Mouse (Mus musculus): ENCODE results near the gene Tbk1. TPM values are rescaled to one million over a fixed set of nuclear protein-coding genes. Genes with fewer than 3 reads are reported as not detected.

The Tbk1 gene
- total RNA-seq, 2 experiments from 2014 or later: 67.7 to 69.1 TPM

GRCm38 (mm10) chr10:121550334-121550733 lies 36.3 kb downstream of the Tbk1 start:
- ATAC-seq (replicated peaks; ENCODE audit: poor library complexity, severe bottlenecking): no peak

GRCm38 (mm10) chr10:121549670-121550069 lies 36.9 kb downstream of the Tbk1 start:
- ATAC-seq (replicated peaks; ENCODE audit: poor library complexity, severe bottlenecking): peak; percentile 85

- ATAC-seq (replicated peaks; ENCODE audit: poor library complexity, severe bottlenecking): no peak
These were observed 39.4 kb downstream of the Tbk1 start for GRCm38 (mm10) chr10:121547162-121547561.

GRCm38 (mm10) chr10:121543577-121543976 lies 43.0 kb downstream of the Tbk1 start:
- no peak for ATAC-seq (replicated peaks; ENCODE audit: poor library complexity, severe bottlenecking)

GRCm38 (mm10) chr10:121542156-121542555 lies 44.4 kb downstream of the Tbk1 start:
- ATAC-seq (replicated peaks; ENCODE audit: poor library complexity, severe bottlenecking): peak; percentile 35; the same call in 1 of the 2 replicates

- ATAC-seq (replicated peaks; ENCODE audit: poor library complexity, severe bottlenecking): 0 out of 2 replicates have a peak, but pooled peaks have one; percentile 6
These were observed 51.6 kb downstream of the Tbk1 start for GRCm38 (mm10) chr10:121534995-121535394.

- peak; percentile 38; the same call in 1 of the 2 replicates for ATAC-seq (replicated peaks; ENCODE audit: poor library complexity, severe bottlenecking)
These were observed 53.3 kb downstream of the Tbk1 start for GRCm38 (mm10) chr10:121533137-121533872.

GRCm38 (mm10) chr10:121531541-121531940 lies 55.0 kb downstream of the Tbk1 start:
- ATAC-seq (replicated peaks; ENCODE audit: poor library complexity, severe bottlenecking): peak; percentile 52

GRCm38 (mm10) chr10:121530365-121531003 lies 56.1 kb downstream of the Tbk1 start:
- ATAC-seq (replicated peaks; ENCODE audit: poor library complexity, severe bottlenecking): no peak

- no peak for ATAC-seq (replicated peaks; ENCODE audit: poor library complexity, severe bottlenecking)
These were observed 57.3 kb downstream of the Tbk1 start for GRCm38 (mm10) chr10:121529261-121529660.

- no peak for ATAC-seq (replicated peaks; ENCODE audit: poor library complexity, severe bottlenecking)
These were observed 58.1 kb downstream of the Tbk1 start for GRCm38 (mm10) chr10:121528470-121528869.

- no peak for ATAC-seq (replicated peaks; ENCODE audit: poor library complexity, severe bottlenecking)
These were observed 59.5 kb downstream of the Tbk1 start for GRCm38 (mm10) chr10:121527114-121527513.

- no peak for ATAC-seq (replicated peaks; ENCODE audit: poor library complexity, severe bottlenecking)
These were observed 65.5 kb downstream of the Tbk1 start for GRCm38 (mm10) chr10:121520923-121521585.

GRCm38 (mm10) chr10:121519710-121520109 lies 66.9 kb downstream of the Tbk1 start:
- ATAC-seq (replicated peaks; ENCODE audit: poor library complexity, severe bottlenecking): no peak

- ATAC-seq (replicated peaks; ENCODE audit: poor library complexity, severe bottlenecking): peak; percentile 90
These were observed 70.5 kb downstream of the Tbk1 start for GRCm38 (mm10) chr10:121516008-121516600.

GRCm38 (mm10) chr10:121509751-121510643 lies 76.6 kb downstream of the Tbk1 start:
- no peak for ATAC-seq (replicated peaks; ENCODE audit: poor library complexity, severe bottlenecking)

GRCm38 (mm10) chr10:121507755-121508544 lies 78.6 kb downstream of the Tbk1 start:
- ATAC-seq (replicated peaks; ENCODE audit: poor library complexity, severe bottlenecking): no peak

- peak; percentile 80 for ATAC-seq (replicated peaks; ENCODE audit: poor library complexity, severe bottlenecking)
These were observed 79.6 kb downstream of the Tbk1 start for GRCm38 (mm10) chr10:121506731-121507583.
